Mouse (Mus musculus) neural tube, embryonic 12.5 days (tissue): ENCODE measurements around the gene Rell1. TPM values are rescaled to one million over a fixed set of nuclear protein-coding genes. Genes with fewer than 3 reads are reported as not detected.
"Not testable (repeated sequence)": the region's sequence is repeated elsewhere in the genome, so short reads cannot be mapped to it uniquely, and the experiment has no call there.

ENCODE experiments used
- ATAC-seq: fragments of 200-750 bp; cut with Nextera tagmentation; 2 replicates; pipeline ENCODE4 v1.8.0; 2017; ENCODE audit warnings: low read depth, mild to moderate bottlenecking, moderate TSS enrichment, moderate library complexity; ENCODE audit not compliant: low FRiP score
- H3K27ac ChIP-seq: fragments of 300-500 bp; sonication (generic); 2 replicates; pipeline ENCODE4 v1.5.1; 2016
- H3K27me3 ChIP-seq: fragments of 300-500 bp; sonication (generic); replicated peaks from 2 replicates; pipeline ENCODE4 v1.6.1; 2016; ENCODE audit warnings: mild to moderate bottlenecking
- H3K36me3 ChIP-seq: fragments of 300-500 bp; sonication (generic); 2 replicates; pipeline ENCODE4 v1.6.1; 2016; ENCODE audit warnings: mild to moderate bottlenecking
- H3K4me1 ChIP-seq: fragments of 300-500 bp; sonication (generic); 2 replicates; pipeline ENCODE4 v1.6.1; 2016
- H3K4me2 ChIP-seq: fragments of 300-500 bp; sonication (generic); replicated peaks from 2 replicates; pipeline ENCODE4 v1.6.1; 2016; ENCODE audit warnings: mild to moderate bottlenecking
- H3K4me3 ChIP-seq: fragments of 300-500 bp; sonication (generic); 2 replicates; pipeline ENCODE4 v1.5.1; 2016
- H3K9ac ChIP-seq: fragments of 300-500 bp; sonication (generic); 2 replicates; pipeline ENCODE4 v1.6.1; 2016; ENCODE audit warnings: mild to moderate bottlenecking
- H3K9me3 ChIP-seq: fragments of 300-500 bp; sonication (generic); 2 replicates; pipeline ENCODE4 v1.6.1; 2016; ENCODE audit warnings: mild to moderate bottlenecking
- whole genome bisulfite sequencing: fragments of 180-500 bp; shearing (Covaris S2); methylation state at CpG from one replicate; pipeline ENCODE4 v1.1.7; 2016; 5-methylcytosine and 5-hydroxymethylcytosine counted together
- polyA plus RNA-seq: library from polyadenylated mRNA; unstranded; fragments of >200 nt; fragmentation: Nextera tagmentation; extraction: Ambion mirVana; gene quantifications from 2 replicates; pipeline ENCODE4 v1.2.1, GENCODE M21; 2016

The Rell1 gene
- polyA plus RNA-seq, 1 experiment from 2014 or later = 16.4 TPM

DNA sequence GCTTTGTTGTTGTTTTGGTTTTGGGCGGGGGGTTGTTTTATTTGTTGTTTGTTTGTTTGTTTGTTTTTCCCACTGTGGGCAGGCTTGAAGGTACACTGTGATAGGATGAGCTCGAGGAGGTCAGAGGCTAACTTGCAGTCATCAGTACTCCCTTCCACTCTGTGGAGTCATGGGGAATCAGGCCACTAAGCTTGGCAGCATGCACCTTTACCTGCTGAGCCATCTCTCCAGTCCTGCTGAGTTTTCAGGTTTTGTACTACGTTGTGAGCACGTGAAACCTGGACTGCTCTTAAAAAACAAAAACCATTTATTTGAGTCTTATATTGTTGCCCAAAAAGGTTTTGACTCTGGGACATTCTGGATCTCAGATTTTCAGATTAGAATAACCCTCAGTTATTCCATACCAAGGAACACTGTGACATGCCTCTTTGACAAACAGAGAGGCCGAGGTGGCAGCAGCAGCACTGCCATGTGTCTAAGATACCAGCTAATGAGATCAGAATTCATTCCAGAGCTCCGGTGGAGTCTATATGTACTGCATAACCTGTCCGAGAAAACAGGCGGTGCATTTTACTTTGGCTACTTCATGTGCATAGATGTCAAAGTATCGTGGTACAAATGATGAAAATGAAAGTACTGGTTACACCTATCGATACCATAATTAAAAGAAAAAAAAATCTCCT, 52.1 kb downstream of the Rell1 start:
- Histone ChIP-seq H3K4me2 (no peak overlapping the region), H3K27ac (no peak overlapping the region), H3K9ac (no peak overlapping the region), H3K36me3 (no peaks in the 10 kb centered on the region), H3K4me1 (0 out of 2 replicates have a peak, but pooled peaks cover 3% of the 10 kb centered on the region), H3K27me3 (no peaks in the 10 kb centered on the region), H3K4me3 (no peak overlapping the region), H3K9me3 (no peaks in the 10 kb centered on the region)
- WGBS = 91% methylated on average over 10 of the region's 10 CpGs
- ATAC-seq = no peak

DNA sequence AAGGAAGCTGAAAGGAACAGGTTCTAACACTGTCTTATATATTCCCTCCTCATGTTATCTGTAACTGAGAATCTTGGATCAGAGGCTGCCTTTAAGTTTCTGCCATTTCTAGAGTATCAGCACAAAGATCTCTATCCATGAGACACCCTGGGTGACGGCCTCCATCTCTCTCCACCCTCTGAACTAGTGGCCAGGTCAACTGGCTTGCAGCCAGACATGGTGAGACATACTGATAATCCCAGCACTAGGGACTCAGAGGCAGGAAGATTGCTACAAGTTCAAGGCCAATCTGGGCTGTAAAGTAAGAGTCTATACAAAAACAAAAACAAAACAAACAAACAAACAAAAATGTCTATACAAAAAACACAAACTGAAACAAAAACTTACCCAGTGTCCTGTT, 53.8 kb downstream of the Rell1 start:
- Histone ChIP-seq H3K4me3 (no peak overlapping the region), H3K4me1 (no peaks in the 10 kb centered on the region), H3K27ac (no peak overlapping the region), H3K36me3 (no peaks in the 10 kb centered on the region), H3K4me2 (no peak overlapping the region), H3K9me3 (no peaks in the 10 kb centered on the region), H3K27me3 (no peaks in the 10 kb centered on the region), H3K9ac (no peak overlapping the region)
- WGBS = 73% methylated on average over 1 of the region's 1 CpGs
- ATAC-seq = no peak

DNA sequence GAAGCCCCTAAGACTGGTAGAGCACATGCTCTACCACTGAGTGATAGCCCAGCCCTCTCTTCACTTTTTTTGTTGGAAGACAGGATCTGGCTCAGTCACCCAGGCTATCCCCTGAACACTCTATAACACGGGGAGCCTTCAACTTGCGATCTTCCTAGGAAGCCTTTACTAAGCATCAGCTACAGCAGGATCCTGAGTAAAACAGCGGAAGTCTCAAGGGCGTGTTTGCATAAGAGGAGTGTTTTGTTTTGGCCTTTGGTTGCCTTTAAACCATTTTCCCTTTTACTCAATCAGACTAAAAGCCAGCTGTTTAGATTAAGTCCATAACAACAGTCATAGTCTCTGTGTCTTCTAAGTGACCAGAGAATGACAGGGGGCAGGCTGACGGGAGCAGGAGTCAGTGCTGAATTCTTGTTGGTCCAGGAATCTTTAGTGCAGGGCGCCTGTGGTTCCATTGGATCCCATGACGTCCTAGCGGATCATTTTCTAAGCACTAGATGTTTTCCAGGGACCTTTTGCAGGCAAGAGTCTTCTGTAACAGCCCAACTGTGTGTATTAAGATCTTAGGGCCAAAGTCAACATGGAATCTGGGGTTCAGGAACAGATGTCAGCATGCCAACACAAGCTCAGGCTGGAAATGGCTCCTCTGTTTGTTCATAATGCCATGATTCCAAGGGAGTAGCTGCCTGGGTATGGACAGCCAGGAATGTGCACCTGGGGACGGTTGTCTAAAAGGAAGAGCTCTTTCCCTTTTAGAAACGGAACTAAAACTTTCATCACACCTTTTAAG, 58.3 kb downstream of the Rell1 start:
- Histone ChIP-seq H3K4me1 (no peaks in the 10 kb centered on the region), H3K36me3 (no peaks in the 10 kb centered on the region), H3K27me3 (no peaks in the 10 kb centered on the region), H3K4me3 (no peak overlapping the region), H3K4me2 (no peak overlapping the region), H3K27ac (no peak overlapping the region), H3K9ac (no peak overlapping the region), H3K9me3 (no peaks in the 10 kb centered on the region)
- WGBS = 87% methylated on average over 10 of the region's 10 CpGs
- no peak for ATAC-seq

DNA sequence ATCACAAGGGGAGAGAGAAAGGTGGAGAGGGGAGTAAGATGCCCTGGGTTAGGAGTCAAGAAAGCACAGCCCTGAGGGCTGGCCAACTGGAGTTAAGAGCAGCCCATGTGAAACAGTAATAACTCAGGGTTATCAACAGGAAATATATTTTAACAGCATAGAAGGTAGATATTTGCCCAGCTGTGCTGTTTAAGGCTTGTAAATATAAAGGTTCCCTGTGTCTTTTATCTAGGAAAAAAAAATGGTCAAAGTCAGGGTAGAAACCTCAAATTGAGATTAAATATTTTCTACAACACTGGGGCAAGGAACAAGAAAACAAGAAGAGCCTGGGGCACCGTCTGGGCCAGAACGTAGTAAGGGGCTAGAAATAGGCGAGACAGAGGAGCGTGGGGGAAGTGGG, 61.2 kb downstream of the Rell1 start:
- H3K4me1 ChIP-seq = no peaks in the 10 kb centered on the region
- WGBS = 61% methylated on average over 4 of the region's 4 CpGs
- no peak overlapping the region for H3K4me3 ChIP-seq
- H3K9me3 ChIP-seq = no peaks in the 10 kb centered on the region
- ATAC-seq = no peak
- no peak overlapping the region for H3K4me2 ChIP-seq
- no peak overlapping the region for H3K9ac ChIP-seq
- H3K27me3 ChIP-seq = no peaks in the 10 kb centered on the region
- H3K36me3 ChIP-seq = no peaks in the 10 kb centered on the region
- no peak overlapping the region for H3K27ac ChIP-seq

DNA sequence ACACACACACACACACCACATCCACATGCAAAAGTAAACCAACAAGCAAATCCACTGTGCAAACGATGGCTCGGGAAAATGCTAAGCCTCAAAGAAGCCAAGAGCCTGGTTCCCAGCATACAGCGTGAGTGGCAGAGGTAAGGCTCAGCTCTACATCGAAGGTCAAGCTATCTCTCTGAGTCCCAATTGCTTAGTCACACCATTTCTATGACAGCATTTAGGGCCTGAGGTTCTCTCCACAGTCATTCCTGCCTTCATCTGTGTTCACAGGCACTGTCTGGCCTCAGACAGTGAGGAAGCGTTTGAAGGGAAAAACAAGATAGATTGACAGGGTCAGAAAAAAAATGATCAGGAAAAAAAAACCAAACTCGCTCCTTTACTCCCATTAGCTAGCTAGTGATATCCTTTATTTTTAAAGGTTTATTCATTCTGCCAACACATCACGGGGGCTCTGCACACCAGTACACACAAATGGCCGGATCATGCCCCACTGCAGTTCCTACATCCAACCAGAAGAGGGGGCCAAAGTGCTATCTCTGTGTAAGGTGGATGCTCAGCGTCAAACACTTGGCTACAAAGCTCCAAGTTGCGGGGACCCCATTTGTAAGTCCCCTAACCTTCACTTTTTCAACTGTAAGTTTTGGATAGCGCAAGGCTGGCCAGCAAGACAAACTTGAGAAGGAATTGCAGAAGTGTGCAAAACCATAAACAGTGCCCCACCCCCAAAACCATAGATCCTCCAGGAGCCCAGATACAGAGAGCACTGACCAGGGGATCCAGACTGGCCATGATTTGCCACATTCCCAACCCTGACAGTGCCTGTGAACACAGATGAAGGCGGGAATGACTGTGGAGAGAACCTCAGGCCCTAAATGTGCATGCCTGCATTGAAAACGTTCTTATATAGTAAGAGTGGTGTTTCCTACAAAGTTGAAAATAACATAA, 62.3 kb downstream of the Rell1 start:
- H3K4me1 ChIP-seq = no peaks in the 10 kb centered on the region
- H3K27ac ChIP-seq = no peak overlapping the region
- H3K4me2 ChIP-seq = no peak overlapping the region
- no peak overlapping the region for H3K4me3 ChIP-seq
- H3K36me3 ChIP-seq = no peaks in the 10 kb centered on the region
- 46% methylated on average over 13 of the region's 13 CpGs for WGBS
- no peaks in the 10 kb centered on the region for H3K27me3 ChIP-seq
- no peak overlapping the region for H3K9ac ChIP-seq
- no peaks in the 10 kb centered on the region for H3K9me3 ChIP-seq
- ATAC-seq = peak; percentile 65

- Histone ChIP-seq H3K9ac (no peak overlapping the region), H3K4me3 (no peak overlapping the region), H3K9me3 (no peaks in the 10 kb centered on the region), H3K36me3 (no peaks in the 10 kb centered on the region), H3K27me3 (no peaks in the 10 kb centered on the region), H3K4me2 (no peak overlapping the region), H3K27ac (no peak overlapping the region), H3K4me1 (no peaks in the 10 kb centered on the region)
- ATAC-seq = no peak
- WGBS = 80% methylated on average over 3 of the region's 3 CpGs
These were observed 65.4 kb downstream of the Rell1 start for GRCm38 (mm10) chr5:63903329-63903728.

DNA sequence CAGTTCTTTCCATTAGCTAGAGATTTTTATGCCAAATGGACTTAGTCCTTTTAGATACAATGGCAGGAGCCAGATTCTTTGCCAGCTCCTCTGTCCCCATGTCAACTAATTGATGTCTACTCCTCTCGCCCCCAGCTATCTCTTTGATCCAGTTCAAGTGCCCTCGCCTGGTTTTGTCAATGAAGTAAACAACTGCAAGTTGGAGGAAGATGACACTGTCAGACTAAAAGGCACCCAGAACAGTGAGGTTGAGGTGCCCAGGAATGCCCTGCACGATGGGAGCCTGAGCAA, 70.9 kb downstream of the Rell1 start:
- WGBS = 77% methylated on average over 3 of the region's 3 CpGs
- ATAC-seq = no peak
- Histone ChIP-seq H3K9me3 (no peaks in the 10 kb centered on the region), H3K27me3 (no peaks in the 10 kb centered on the region), H3K4me1 (no peaks in the 10 kb centered on the region), H3K27ac (no peak overlapping the region), H3K9ac (no peak overlapping the region), H3K36me3 (no peaks in the 10 kb centered on the region), H3K4me2 (no peak overlapping the region), H3K4me3 (no peak overlapping the region)

- not testable (repeated sequence) for ATAC-seq, H3K27ac ChIP-seq, H3K9ac ChIP-seq, H3K27me3 ChIP-seq, H3K4me2 ChIP-seq, H3K4me1 ChIP-seq, H3K4me3 ChIP-seq, H3K9me3 ChIP-seq, H3K36me3 ChIP-seq
- WGBS = 88% methylated on average over 5 of the region's 5 CpGs
These were observed 71.5 kb downstream of the Rell1 start for GRCm38 (mm10) chr5:63897001-63897819.

DNA sequence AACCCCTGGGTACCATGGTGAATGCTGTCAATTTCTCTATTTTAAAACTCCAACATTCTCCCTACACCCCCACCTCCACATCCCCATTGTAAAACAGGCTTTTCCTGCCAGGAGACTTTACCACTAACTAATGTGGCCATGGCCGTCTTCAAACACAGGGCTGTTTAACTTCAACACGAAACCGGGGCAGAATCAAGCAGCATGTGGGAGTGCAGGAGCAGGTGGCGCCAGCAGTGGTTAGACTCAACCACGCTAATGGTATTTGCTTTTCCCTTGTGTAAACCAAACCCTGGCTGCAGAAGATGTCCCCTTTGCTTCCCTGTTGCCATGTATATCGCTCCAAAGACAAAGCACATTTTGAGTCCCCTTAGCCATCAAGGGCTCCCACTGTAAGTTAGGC, 76.8 kb downstream of the Rell1 start:
- H3K27me3 ChIP-seq = no peaks in the 10 kb centered on the region
- H3K9me3 ChIP-seq = no peaks in the 10 kb centered on the region
- H3K4me1 ChIP-seq = no peaks in the 10 kb centered on the region
- WGBS = 73% methylated on average over 6 of the region's 6 CpGs
- no peaks in the 10 kb centered on the region for H3K36me3 ChIP-seq
- H3K27ac ChIP-seq = no peak overlapping the region
- no peak for ATAC-seq
- no peak overlapping the region for H3K4me3 ChIP-seq
- H3K4me2 ChIP-seq = no peak overlapping the region
- no peak overlapping the region for H3K9ac ChIP-seq

- Histone ChIP-seq H3K4me1 (no peaks in the 10 kb centered on the region), H3K27me3 (no peaks in the 10 kb centered on the region), H3K36me3 (no peaks in the 10 kb centered on the region), H3K27ac (no peak overlapping the region), H3K9ac (no peak overlapping the region), H3K4me2 (no peak overlapping the region), H3K9me3 (no peaks in the 10 kb centered on the region), H3K4me3 (no peak overlapping the region)
- ATAC-seq = no peak
- 78% methylated on average over 4 of the region's 4 CpGs for WGBS
These were observed 77.5 kb downstream of the Rell1 start for GRCm38 (mm10) chr5:63891241-63891640.

GRCm38 (mm10) chr5:63887111-63887510, 81.6 kb downstream of the Rell1 start:
- H3K27ac ChIP-seq = no peak overlapping the region
- WGBS = 97% methylated on average over 4 of the region's 4 CpGs
- H3K4me2 ChIP-seq = no peak overlapping the region
- no peak overlapping the region for H3K9ac ChIP-seq
- ATAC-seq = no peak
- no peak overlapping the region for H3K4me3 ChIP-seq
- no peaks in the 10 kb centered on the region for H3K36me3 ChIP-seq
- H3K9me3 ChIP-seq = no peaks in the 10 kb centered on the region
- H3K27me3 ChIP-seq = no peaks in the 10 kb centered on the region
- H3K4me1 ChIP-seq = no peaks in the 10 kb centered on the region

DNA sequence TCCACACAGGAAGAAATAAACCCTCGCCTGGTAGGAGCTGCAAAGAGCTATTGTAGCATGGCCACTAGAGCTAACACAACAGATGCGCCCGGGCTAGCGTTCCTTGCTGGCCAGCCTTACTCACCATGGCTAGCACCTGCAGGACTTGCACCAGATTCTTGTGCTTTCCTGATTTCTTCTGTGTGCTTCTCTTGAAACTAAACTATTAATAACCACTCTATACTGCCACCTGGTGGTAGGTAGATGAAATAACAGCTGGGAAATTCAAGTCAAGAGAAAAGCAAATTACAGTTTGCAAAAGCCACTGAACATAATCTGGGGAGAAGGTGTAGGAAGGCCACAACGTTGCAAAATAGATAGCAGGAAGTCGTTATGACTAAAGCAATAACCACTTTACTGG, 82.0 kb downstream of the Rell1 start:
- H3K9ac ChIP-seq = no peak overlapping the region
- no peaks in the 10 kb centered on the region for H3K4me1 ChIP-seq
- no peak overlapping the region for H3K4me3 ChIP-seq
- H3K4me2 ChIP-seq = no peak overlapping the region
- H3K9me3 ChIP-seq = no peaks in the 10 kb centered on the region
- H3K36me3 ChIP-seq = no peaks in the 10 kb centered on the region
- 47% methylated on average over 6 of the region's 6 CpGs for WGBS
- H3K27me3 ChIP-seq = no peaks in the 10 kb centered on the region
- peak; percentile 38 for ATAC-seq
- H3K27ac ChIP-seq = no peak overlapping the region
